Mouse (Mus musculus) ovary, adult 18-20 months (tissue): Measurements from ENCODE around the gene Apobec2.
"Not testable (repeated sequence)": the region's sequence is repeated elsewhere in the genome, so short reads cannot be mapped to it uniquely, and the experiment has no call there.

Experiments used
- DNase-seq: peaks from one replicate; pipeline ENCODE4 v3.0.0; 2022; ENCODE audit warnings: low spot score, mixed read lengths

The Apobec2 gene

GRCm38 (mm10) chr17:48432158-48432980 lies at the start of gene Apobec2:
Apobec2 (minus strand) TSS chr17:48432930.
- DNase-seq = no peak

GRCm38 (mm10) chr17:48479952-48480351 lies 47.2 kb upstream of the Apobec2 start:
- no peak for DNase-seq

GRCm38 (mm10) chr17:48475444-48475843 lies 42.7 kb upstream of the Apobec2 start:
- DNase-seq = no peak

GRCm38 (mm10) chr17:48474282-48474681 lies 41.6 kb upstream of the Apobec2 start:
- not testable (repeated sequence) for DNase-seq

DNA sequence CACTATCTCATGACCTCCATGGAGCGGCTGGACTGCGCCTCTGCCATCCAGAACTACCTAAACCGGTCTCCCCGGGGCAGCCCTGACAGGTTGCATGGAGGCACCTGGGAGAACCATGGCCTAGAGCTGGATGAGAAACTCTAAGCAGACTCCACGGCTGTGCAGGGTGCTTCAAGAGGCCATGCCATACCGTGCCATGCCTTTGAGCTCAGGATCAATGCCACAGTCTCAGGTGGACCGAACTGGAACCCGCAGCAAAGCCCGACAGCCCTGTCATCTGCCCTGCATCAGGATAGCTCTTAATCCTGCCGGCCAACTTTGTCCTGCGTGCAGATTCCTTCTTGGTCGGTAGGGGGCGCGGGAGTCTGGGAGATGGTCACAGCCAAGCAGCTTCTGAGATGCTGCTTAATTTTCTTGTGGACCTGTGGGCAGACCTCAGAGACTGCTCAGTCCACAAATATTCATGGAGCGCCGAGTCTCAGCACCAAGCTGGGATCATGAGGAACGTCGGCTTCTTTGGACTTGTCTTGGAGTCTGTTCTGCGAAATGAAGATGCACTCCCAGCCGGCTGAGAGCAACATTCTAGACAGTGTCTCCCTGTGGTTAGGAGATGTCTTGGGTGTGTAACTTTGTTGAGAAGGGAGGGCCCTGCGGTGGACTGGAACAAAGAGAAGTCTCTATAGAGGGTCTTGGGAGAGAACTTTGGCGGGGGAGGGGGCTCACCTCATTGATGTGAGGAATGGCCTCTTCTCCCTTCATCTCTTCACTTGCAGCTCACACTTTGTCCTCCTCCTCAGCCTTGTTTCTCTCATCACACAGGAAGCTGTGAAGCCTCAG lies 34.9 kb upstream of the Apobec2 start:
- peak; percentile 41 for DNase-seq

- no peak for DNase-seq
Observed at GRCm38 (mm10) chr17:48466769-48467394, 34.2 kb upstream of the Apobec2 start.

DNA sequence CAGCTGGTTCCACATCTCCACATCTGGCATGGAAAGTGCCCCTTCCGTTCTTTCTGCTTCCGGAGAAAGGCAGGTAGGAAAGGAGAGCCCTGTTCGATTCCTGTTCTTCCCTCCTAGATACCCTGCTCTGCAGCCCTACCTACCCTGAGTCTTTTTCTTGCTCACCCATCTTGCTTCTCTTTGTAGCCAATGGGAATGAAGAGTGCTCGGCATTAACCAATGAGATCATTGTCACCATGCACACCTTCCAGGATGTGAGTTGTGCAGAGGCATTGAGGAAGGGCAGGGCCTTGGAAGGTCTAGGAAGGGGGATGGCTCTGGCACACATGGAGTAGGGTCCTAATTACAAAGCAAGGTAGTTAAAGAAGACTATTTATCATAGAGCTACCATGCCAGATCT lies 30.7 kb upstream of the Apobec2 start:
- no peak for DNase-seq

- no peak for DNase-seq
Observed at GRCm38 (mm10) chr17:48462096-48462495, 29.4 kb upstream of the Apobec2 start.

DNA sequence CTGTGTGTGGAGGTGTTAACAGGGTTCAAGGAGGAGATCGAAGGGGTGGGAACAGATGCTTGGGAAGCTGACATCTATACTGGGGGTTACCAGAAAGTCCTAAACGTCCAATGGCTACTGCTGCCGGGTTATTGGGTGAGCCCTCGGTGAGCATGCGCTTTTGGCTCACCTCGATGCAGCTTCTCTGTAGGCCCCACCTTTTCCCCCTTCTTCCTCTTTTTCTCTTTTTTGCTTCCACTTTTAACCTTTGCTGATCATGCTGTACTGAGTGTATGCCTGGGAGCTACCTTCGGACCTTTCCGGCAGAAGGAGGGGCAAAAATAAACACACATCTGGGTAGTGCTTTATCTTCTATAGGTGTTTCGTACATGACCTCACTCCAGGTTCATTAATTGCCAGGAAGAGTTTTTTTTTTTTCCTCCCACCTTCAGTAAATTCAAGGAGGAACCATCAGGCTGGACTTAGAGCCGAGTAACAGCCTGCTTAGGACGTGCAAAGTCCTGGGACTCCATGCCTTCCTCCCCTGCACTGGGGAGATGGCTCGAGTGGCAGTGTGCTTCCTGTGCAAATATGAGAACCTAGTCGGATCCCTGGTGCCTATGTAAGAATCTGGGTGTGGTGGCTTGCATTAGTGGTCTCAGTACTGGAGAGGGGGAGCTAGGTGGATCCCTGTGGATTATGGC lies 25.4 kb upstream of the Apobec2 start:
- DNase-seq = no peak

GRCm38 (mm10) chr17:48455955-48456354 lies 23.2 kb upstream of the Apobec2 start:
- DNase-seq = no peak

DNA sequence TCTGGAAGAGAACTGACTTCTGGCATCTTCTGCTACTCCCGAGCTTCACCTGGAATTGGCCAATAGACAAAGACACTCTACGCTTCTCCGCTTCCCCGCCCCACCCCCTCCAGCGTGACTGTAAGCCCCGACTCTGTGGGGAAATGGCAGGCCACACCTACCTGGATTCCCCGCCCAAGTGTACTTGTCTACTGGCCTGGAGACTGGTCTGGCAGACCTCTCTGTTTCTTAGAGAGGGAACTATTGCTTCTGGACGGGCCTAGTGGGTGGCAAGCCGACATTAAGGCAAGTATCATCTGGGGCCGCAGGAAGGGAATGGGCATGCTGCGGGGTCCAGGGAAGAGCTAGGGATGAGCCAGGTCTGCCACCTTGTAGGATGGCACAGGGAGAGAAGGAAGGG lies 22.0 kb upstream of the Apobec2 start, which contains the start of gene Unc5cl:
Gene Unc5cl, plus strand, starts transcription at position 214 of the 400 bp plus-strand sequence.
- no peak for DNase-seq

- no peak for DNase-seq
Observed at GRCm38 (mm10) chr17:48454190-48454589, 21.5 kb upstream of the Apobec2 start.

GRCm38 (mm10) chr17:48453489-48453888 lies 20.8 kb upstream of the Apobec2 start:
- no peak for DNase-seq

DNA sequence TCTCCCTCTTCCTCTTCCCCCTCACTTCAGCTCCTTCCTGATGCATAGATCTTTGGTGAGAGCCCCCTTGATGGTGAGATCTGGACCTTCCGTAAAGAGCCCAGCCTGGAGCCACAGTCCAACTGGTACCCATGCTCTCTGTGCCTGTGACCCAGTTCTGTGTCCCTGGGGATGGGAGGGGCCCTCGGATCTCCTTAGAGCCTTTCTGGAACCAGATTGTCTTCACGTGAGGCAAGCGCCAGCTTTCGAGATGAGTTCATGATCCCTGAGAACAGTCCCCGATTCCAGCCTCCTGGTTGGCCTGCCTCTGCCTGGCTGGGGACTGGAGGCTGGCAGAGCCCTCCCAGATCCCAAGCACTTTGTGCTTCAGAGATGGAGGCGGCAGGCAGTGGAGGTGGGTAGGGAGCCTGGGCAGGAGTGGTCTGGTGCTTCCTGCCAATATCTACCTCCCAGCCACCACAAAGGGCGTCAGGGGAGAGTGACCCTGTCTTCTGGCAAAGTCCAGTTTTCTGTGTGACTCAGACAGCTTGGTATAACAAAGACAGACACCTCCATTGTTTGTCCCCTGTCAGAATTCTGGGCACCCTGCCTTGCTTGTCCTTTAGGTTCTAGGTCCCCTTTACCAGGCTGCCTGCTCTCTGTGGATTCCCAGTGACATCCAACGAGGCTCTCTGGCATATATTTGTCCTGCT lies 19.2 kb upstream of the Apobec2 start:
- no peak for DNase-seq

GRCm38 (mm10) chr17:48451353-48451675 lies 18.6 kb upstream of the Apobec2 start, which contains the start of gene Tspo2:
Tspo2 (minus strand) TSS chr17:48451522.
- no peak for DNase-seq

DNA sequence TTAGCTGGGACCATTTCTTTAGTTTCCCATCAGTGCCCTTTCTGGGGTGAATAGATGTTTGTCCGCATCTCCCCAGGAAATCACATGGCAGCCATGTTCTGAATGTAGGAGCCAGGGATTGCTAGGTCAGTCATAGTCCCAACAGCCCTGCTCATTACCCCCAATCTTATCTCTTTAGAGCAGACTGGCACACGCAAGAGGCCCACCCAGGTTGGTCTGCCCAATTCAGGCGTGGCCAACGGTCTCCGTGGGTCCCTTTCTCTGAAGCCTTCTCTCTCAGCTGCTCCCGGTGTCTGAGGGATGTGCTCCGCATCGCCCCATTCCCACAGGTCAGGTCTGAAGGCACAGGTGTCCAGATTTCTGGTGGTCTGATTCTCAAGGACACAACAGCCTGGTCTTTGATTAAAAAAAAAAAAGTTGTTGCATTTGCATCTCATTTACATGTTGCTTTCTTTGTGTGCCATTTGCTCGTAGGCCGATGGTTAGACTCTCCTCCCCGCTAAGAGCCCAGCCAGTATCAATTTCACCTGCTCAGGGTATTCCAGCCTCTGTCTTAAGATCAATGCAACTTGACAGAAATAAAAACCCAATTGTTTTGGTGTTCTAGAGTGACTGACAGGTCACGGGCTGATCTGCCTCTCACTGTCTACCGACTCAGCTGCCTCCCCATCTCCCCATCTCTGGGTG lies 18.1 kb upstream of the Apobec2 start:
- no peak for DNase-seq

DNA sequence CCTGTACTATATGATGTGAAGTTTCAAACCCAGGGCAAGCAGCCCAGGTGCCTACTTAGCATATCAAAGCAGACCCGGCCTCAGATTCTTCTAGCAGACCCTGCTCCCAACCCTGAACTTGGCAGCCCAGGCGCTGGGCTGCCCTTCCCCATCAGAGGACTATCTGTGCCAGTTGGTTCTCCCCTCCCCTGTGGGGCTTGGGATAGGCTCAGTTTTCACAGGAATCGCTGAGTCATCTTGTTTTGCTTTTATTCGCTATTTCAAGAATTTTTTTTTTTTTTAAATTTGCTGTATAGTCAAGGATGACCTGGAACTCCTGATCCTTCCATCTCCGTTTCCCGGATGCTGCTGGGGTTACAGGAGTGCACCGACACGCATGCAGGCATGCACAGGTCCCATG lies 14.9 kb upstream of the Apobec2 start:
- DNase-seq = no peak

DNA sequence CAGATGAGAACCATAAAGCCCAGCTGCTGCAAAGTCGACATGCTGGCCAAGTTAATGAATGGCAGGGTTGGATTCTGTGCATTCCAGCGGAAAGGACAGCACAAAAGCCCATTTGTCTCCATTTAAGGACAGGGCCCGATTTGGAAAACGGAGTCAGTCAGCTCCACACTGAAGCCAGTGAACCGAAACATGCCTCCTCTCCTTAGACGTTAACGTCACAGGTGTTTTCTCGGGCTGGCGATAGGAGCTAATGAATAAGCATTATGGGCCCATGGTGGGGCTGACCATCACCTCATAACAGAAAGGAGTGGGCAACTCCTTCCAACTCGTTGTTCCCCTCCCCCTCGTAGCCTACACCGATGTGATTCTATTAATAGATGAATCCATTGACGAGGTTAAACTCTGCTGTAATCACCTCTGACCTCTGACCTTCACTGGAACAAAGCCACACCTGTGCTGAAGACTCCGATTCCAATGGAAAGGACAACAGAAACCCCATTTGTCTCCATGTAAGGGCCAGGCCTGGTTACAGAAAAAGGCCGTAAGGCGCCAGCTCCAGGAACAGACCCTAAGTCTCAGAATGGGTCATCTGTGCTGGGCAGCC lies 10.9 kb upstream of the Apobec2 start:
- DNase-seq = no peak

DNA sequence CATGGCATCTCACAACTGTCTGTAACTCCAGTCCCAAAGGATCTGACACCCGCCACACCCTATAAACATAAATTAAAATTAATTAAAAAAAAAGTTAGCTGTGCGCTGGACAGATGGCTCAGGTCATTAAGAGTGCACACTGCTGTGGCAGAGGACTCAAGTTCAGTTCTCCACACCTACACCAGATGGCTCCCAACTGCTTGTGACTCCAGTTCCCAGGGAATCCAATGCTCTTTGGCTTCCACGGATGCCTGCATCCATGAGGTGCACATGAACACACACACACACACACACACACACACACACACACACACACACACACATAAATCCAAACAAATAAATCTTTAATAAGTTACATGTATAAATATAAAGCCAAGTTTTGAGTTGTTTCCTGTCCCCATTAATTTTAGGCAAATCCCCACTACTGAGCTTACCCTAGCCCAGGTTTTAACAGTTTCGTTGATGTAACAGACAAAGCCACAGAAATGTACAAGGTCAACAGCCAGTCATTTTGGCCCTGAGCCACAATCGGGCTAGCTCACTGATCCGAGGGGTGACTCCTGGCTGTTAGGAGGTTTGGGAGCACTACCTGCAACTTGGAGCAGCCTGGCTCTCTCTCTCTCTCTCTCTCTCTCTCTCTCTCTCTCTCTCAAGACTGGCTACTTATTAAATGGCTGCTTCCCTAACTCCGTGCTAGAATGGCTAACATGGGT lies 10.2 kb upstream of the Apobec2 start:
- no peak for DNase-seq

- DNase-seq = no peak
Observed at GRCm38 (mm10) chr17:48437421-48437911, 4.7 kb upstream of the Apobec2 start.
